Mouse (Mus musculus) limb, embryonic 15.5 days (tissue): ENCODE measurements around the gene Ank3. TPM values are rescaled to one million over a fixed set of nuclear protein-coding genes. Genes with fewer than 3 reads are reported as not detected.

ENCODE experiments used
- ATAC-seq: fragments of 200-750 bp; cut with Nextera tagmentation; 2 replicates; pipeline ENCODE4 v1.8.0; 2017; ENCODE audit warnings: low read depth, moderate TSS enrichment; ENCODE audit not compliant: insufficient number of reproducible peaks, low FRiP score, low TSS enrichment
- H3K27ac ChIP-seq: fragments of 300-500 bp; sonication (generic); 2 replicates; pipeline ENCODE4 v1.5.1; 2015; ENCODE audit warnings: moderate library complexity, mild to moderate bottlenecking, inconsistent platforms
- H3K27me3 ChIP-seq: fragments of 300-500 bp; sonication (generic); 2 replicates; pipeline ENCODE4 v1.6.1; 2015; ENCODE audit warnings: inconsistent platforms
- H3K36me3 ChIP-seq: fragments of 300-500 bp; sonication (generic); 2 replicates; pipeline ENCODE4 v1.6.1; 2015; ENCODE audit warnings: inconsistent platforms
- H3K4me1 ChIP-seq: fragments of 300-500 bp; sonication (generic); 2 replicates; pipeline ENCODE4 v1.6.1; 2015; ENCODE audit warnings: inconsistent platforms
- H3K4me2 ChIP-seq: fragments of 300-500 bp; sonication (generic); 2 replicates; pipeline ENCODE4 v1.6.1; 2015; ENCODE audit warnings: mild to moderate bottlenecking, inconsistent platforms
- H3K4me3 ChIP-seq: fragments of 300-500 bp; sonication (generic); 2 replicates; pipeline ENCODE4 v1.5.1; 2015; ENCODE audit warnings: mild to moderate bottlenecking, inconsistent platforms
- H3K9ac ChIP-seq: fragments of 300-500 bp; sonication (generic); 2 replicates; pipeline ENCODE4 v1.6.1; 2015; ENCODE audit warnings: inconsistent platforms
- H3K9me3 ChIP-seq: fragments of 300-500 bp; sonication (generic); 2 replicates; pipeline ENCODE4 v1.6.1; 2016; ENCODE audit warnings: inconsistent platforms
- WGBS: fragments of 180-500 bp; shearing (Covaris S2); methylation state at CpG from one replicate; pipeline ENCODE4 v1.1.7; 2015; 5-methylcytosine and 5-hydroxymethylcytosine counted together
- polyA plus RNA-seq: library from polyadenylated mRNA; unstranded; fragments of >200 nt; fragmentation: Nextera tagmentation; extraction: Ambion mirVana; gene quantifications from 2 replicates; pipeline ENCODE4 v1.2.1, GENCODE M21; 2015

Ank3 gene
- polyA plus RNA-seq, 1 experiment from 2014 or later = 29.1 TPM

- H3K9me3 ChIP-seq = no peaks in the 10 kb centered on the region
- peak overlapping the region; percentile 32 for H3K4me3 ChIP-seq
- no peak overlapping the region for H3K27ac ChIP-seq
- no peak overlapping the region for H3K9ac ChIP-seq
- H3K4me2 ChIP-seq = peak overlapping the region; percentile 52
- peaks cover 22% of the 10 kb centered on the region for H3K4me1 ChIP-seq
- no peaks in the 10 kb centered on the region for H3K36me3 ChIP-seq
- 39% methylated on average over 18 of the region's 18 CpGs for WGBS
- ATAC-seq = no peak
- H3K27me3 ChIP-seq = peaks cover 8% of the 10 kb centered on the region
Measured at GRCm38 (mm10) chr10:69570466-69571288, 172.1 kb downstream of the Ank3 start.

- Histone ChIP-seq H3K4me1 (peaks cover 27% of the 10 kb centered on the region), H3K4me3 (peak overlapping the region; percentile 32), H3K27ac (no peak overlapping the region), H3K27me3 (peaks cover 8% of the 10 kb centered on the region), H3K9me3 (no peaks in the 10 kb centered on the region), H3K9ac (no peak overlapping the region), H3K36me3 (no peaks in the 10 kb centered on the region), H3K4me2 (peak overlapping the region; percentile 52)
- no peak for ATAC-seq
- 3% methylated on average over 8 of the region's 8 CpGs for WGBS
Measured at GRCm38 (mm10) chr10:69571422-69571821, 172.8 kb downstream of the Ank3 start.

GRCm38 (mm10) chr10:69571972-69572371, 173.4 kb downstream of the Ank3 start:
- no peak overlapping the region for H3K9ac ChIP-seq
- peaks cover 8% of the 10 kb centered on the region for H3K27me3 ChIP-seq
- peak overlapping the region; percentile 52 for H3K4me2 ChIP-seq
- H3K36me3 ChIP-seq = no peaks in the 10 kb centered on the region
- H3K4me3 ChIP-seq = peak overlapping the region; percentile 32
- ATAC-seq = no peak
- no peaks in the 10 kb centered on the region for H3K9me3 ChIP-seq
- 5% methylated on average over 9 of the region's 9 CpGs for WGBS
- H3K4me1 ChIP-seq = peaks cover 33% of the 10 kb centered on the region
- no peak overlapping the region for H3K27ac ChIP-seq

GRCm38 (mm10) chr10:69573054-69573453, 174.5 kb downstream of the Ank3 start:
- 64% methylated on average over 7 of the region's 7 CpGs for WGBS
- no peaks in the 10 kb centered on the region for H3K9me3 ChIP-seq
- H3K36me3 ChIP-seq = no peaks in the 10 kb centered on the region
- no peak overlapping the region for H3K27ac ChIP-seq
- H3K4me3 ChIP-seq = no peak overlapping the region
- peaks cover 8% of the 10 kb centered on the region for H3K27me3 ChIP-seq
- no peak for ATAC-seq
- no peak overlapping the region for H3K4me2 ChIP-seq
- peaks cover 33% of the 10 kb centered on the region for H3K4me1 ChIP-seq
- no peak overlapping the region for H3K9ac ChIP-seq

GRCm38 (mm10) chr10:69573746-69574145, 175.2 kb downstream of the Ank3 start:
- peaks cover 33% of the 10 kb centered on the region for H3K4me1 ChIP-seq
- H3K9me3 ChIP-seq = no peaks in the 10 kb centered on the region
- no peak overlapping the region for H3K4me3 ChIP-seq
- no peak overlapping the region for H3K27ac ChIP-seq
- WGBS = 9% methylated on average over 3 of the region's 3 CpGs
- H3K36me3 ChIP-seq = no peaks in the 10 kb centered on the region
- peaks cover 8% of the 10 kb centered on the region for H3K27me3 ChIP-seq
- no peak overlapping the region for H3K9ac ChIP-seq
- ATAC-seq = no peak
- H3K4me2 ChIP-seq = peak overlapping the region; percentile 33; the same call in 1 of the 2 replicates

- Histone ChIP-seq H3K4me3 (no peak overlapping the region), H3K9me3 (no peaks in the 10 kb centered on the region), H3K9ac (no peak overlapping the region), H3K27me3 (peaks cover 8% of the 10 kb centered on the region), H3K4me1 (peaks cover 33% of the 10 kb centered on the region), H3K27ac (no peak overlapping the region), H3K4me2 (peak overlapping the region; percentile 33), H3K36me3 (no peaks in the 10 kb centered on the region)
- ATAC-seq = no peak
- 10% methylated on average over 11 of the region's 11 CpGs for WGBS
Measured at GRCm38 (mm10) chr10:69574190-69574663, 175.7 kb downstream of the Ank3 start.

- Histone ChIP-seq H3K9me3 (no peaks in the 10 kb centered on the region), H3K4me1 (peaks cover 33% of the 10 kb centered on the region), H3K27me3 (peaks cover 8% of the 10 kb centered on the region), H3K4me2 (no peak overlapping the region), H3K9ac (no peak overlapping the region), H3K36me3 (no peaks in the 10 kb centered on the region), H3K4me3 (no peak overlapping the region), H3K27ac (no peak overlapping the region)
- no peak for ATAC-seq
- WGBS = 53% methylated on average over 9 of the region's 9 CpGs
Measured at GRCm38 (mm10) chr10:69574894-69575293, 176.3 kb downstream of the Ank3 start.

- peaks cover 33% of the 10 kb centered on the region for H3K4me1 ChIP-seq
- H3K4me2 ChIP-seq = no peak overlapping the region
- no peak for ATAC-seq
- H3K9me3 ChIP-seq = no peaks in the 10 kb centered on the region
- no peak overlapping the region for H3K4me3 ChIP-seq
- H3K9ac ChIP-seq = no peak overlapping the region
- peaks cover 8% of the 10 kb centered on the region for H3K27me3 ChIP-seq
- no peak overlapping the region for H3K27ac ChIP-seq
- H3K36me3 ChIP-seq = no peaks in the 10 kb centered on the region
- 60% methylated on average over 6 of the region's 6 CpGs for WGBS
Measured at GRCm38 (mm10) chr10:69575451-69575850, 176.9 kb downstream of the Ank3 start.

GRCm38 (mm10) chr10:69576264-69576663, 177.7 kb downstream of the Ank3 start:
- no peak for ATAC-seq
- Histone ChIP-seq H3K4me1 (peaks cover 28% of the 10 kb centered on the region), H3K9me3 (no peaks in the 10 kb centered on the region), H3K36me3 (no peaks in the 10 kb centered on the region), H3K4me3 (no peak overlapping the region), H3K4me2 (no peak overlapping the region), H3K27ac (no peak overlapping the region), H3K9ac (no peak overlapping the region), H3K27me3 (peaks cover 8% of the 10 kb centered on the region)
- WGBS = 77% methylated on average over 7 of the region's 7 CpGs

- H3K4me2 ChIP-seq = no peak overlapping the region
- H3K9ac ChIP-seq = no peak overlapping the region
- no peaks in the 10 kb centered on the region for H3K36me3 ChIP-seq
- peaks cover 19% of the 10 kb centered on the region; the same call in 1 of the 2 replicates for H3K4me1 ChIP-seq
- 79% methylated on average over 15 of the region's 15 CpGs for WGBS
- peaks cover 5% of the 10 kb centered on the region for H3K27me3 ChIP-seq
- ATAC-seq = no peak
- no peak overlapping the region for H3K27ac ChIP-seq
- H3K4me3 ChIP-seq = no peak overlapping the region
- H3K9me3 ChIP-seq = no peaks in the 10 kb centered on the region
Measured at GRCm38 (mm10) chr10:69577061-69577728, 178.6 kb downstream of the Ank3 start.

GRCm38 (mm10) chr10:69577729-69578061, 179.1 kb downstream of the Ank3 start:
- no peak for ATAC-seq
- no peak overlapping the region for H3K4me2 ChIP-seq
- no peaks in the 10 kb centered on the region for H3K36me3 ChIP-seq
- no peak overlapping the region for H3K27ac ChIP-seq
- WGBS = 77% methylated on average over 7 of the region's 7 CpGs
- H3K9me3 ChIP-seq = no peaks in the 10 kb centered on the region
- H3K4me1 ChIP-seq = peaks cover 16% of the 10 kb centered on the region; the same call in 1 of the 2 replicates
- H3K9ac ChIP-seq = no peak overlapping the region
- H3K4me3 ChIP-seq = no peak overlapping the region
- peaks cover 5% of the 10 kb centered on the region for H3K27me3 ChIP-seq

GRCm38 (mm10) chr10:69579585-69579984, 181.0 kb downstream of the Ank3 start:
- no peak overlapping the region for H3K9ac ChIP-seq
- peaks cover 17% of the 10 kb centered on the region for H3K4me1 ChIP-seq
- no peak overlapping the region for H3K4me3 ChIP-seq
- no peaks in the 10 kb centered on the region for H3K9me3 ChIP-seq
- H3K36me3 ChIP-seq = no peaks in the 10 kb centered on the region
- no peak overlapping the region for H3K27ac ChIP-seq
- ATAC-seq = no peak
- H3K4me2 ChIP-seq = no peak overlapping the region
- H3K27me3 ChIP-seq = no peaks in the 10 kb centered on the region; the same call in 1 of the 2 replicates
- 64% methylated on average over 12 of the region's 12 CpGs for WGBS
